Mouse (Mus musculus) lung, postnatal 0 days (tissue): ENCODE measurements around the gene Igfbp1. TPM values are rescaled to one million over a fixed set of nuclear protein-coding genes. Genes with fewer than 3 reads are reported as not detected.

Experiments used
- ATAC-seq: fragments of 200-750 bp; cut with Nextera tagmentation; 2 replicates; pipeline ENCODE4 v1.8.0; 2017; ENCODE audit warnings: moderate library complexity
- DNase-seq: peaks from one replicate; pipeline ENCODE4 v3.0.0-alpha.2; 2016; ENCODE audit warnings: low spot score
- H3K27ac ChIP-seq: fragments of 300-500 bp; sonication (generic); 2 replicates; pipeline ENCODE4 v1.5.1; 2014; ENCODE audit warnings: antibody characterized with exemption, mild to moderate bottlenecking, low read length, mixed read lengths
- H3K27me3 ChIP-seq: fragments of 300-500 bp; sonication (generic); replicated peaks from 2 replicates; pipeline ENCODE4 v1.6.1; 2014; ENCODE audit warnings: low read length, mixed read lengths; ENCODE audit not compliant: insufficient read depth
- H3K36me3 ChIP-seq: fragments of 300-500 bp; sonication (generic); 2 replicates; pipeline ENCODE4 v1.6.1; 2014; ENCODE audit warnings: low read length, mixed read lengths; ENCODE audit not compliant: insufficient read depth
- H3K4me1 ChIP-seq: fragments of 300-500 bp; sonication (generic); 2 replicates; pipeline ENCODE4 v1.6.1; 2014; ENCODE audit warnings: antibody characterized with exemption, low read depth, low read length, mixed read lengths; ENCODE audit not compliant: insufficient read depth
- H3K4me2 ChIP-seq: fragments of 300-500 bp; sonication (generic); replicated peaks from 2 replicates; pipeline ENCODE4 v1.6.1; 2014; ENCODE audit warnings: low read depth, mild to moderate bottlenecking, low read length, moderate library complexity, mixed read lengths
- H3K4me3 ChIP-seq: fragments of 300-500 bp; sonication (generic); 2 replicates; pipeline ENCODE4 v1.5.1; 2014; ENCODE audit warnings: low read depth, low read length
- H3K9ac ChIP-seq: fragments of 300-500 bp; sonication (generic); replicated peaks from 2 replicates; pipeline ENCODE4 v1.6.1; 2014; ENCODE audit warnings: low read depth, mild to moderate bottlenecking
- H3K9me3 ChIP-seq: fragments of 300-500 bp; sonication (generic); 2 replicates; pipeline ENCODE4 v1.6.1; 2016; ENCODE audit warnings: low read length, mixed read lengths
- CTCF ChIP-seq: IDR thresholded peaks from 2 replicates; pipeline ENCODE4 v1.5.1; 2016; ENCODE audit warnings: antibody characterized with exemption, mild to moderate bottlenecking
- EP300 ChIP-seq: IDR thresholded peaks from 2 replicates; pipeline ENCODE4 v1.6.1; 2016; ENCODE audit warnings: antibody characterized with exemption, mild to moderate bottlenecking, control low read depth
- WGBS: fragments of 180-500 bp; shearing (Covaris S2); extraction: QIAGEN DNeasy Blood & Tissue Kit; methylation state at CpG from one replicate; pipeline ENCODE4 v1.1.7; 2014; 5-methylcytosine and 5-hydroxymethylcytosine counted together
- polyA plus RNA-seq: library from polyadenylated mRNA; unstranded; fragments of >200 nt; fragmentation: Nextera tagmentation; extraction: Ambion mirVana; gene quantifications from 2 replicates; pipeline ENCODE4 v1.2.1, GENCODE M21; 2015

The Igfbp1 gene
- polyA plus RNA-seq, 1 experiment from 2014 or later = 0.69 TPM

- TF ChIP-seq CTCF (no peak), EP300 (no peak)
- Histone ChIP-seq H3K4me2 (no peak overlapping the region), H3K4me3 (no peak overlapping the region), H3K4me1 (no peaks in the 10 kb centered on the region), H3K36me3 (no peaks in the 10 kb centered on the region), H3K27me3 (no peaks in the 10 kb centered on the region), H3K9ac (no peak overlapping the region), H3K9me3 (no peaks in the 10 kb centered on the region), H3K27ac (no peak overlapping the region)
- no peak for DNase-seq
- WGBS = 86% methylated on average over 1 of the region's 1 CpGs
- no peak for ATAC-seq
Observed at GRCm38 (mm10) chr11:7234436-7234835, 36.9 kb downstream of the Igfbp1 start.

DNA sequence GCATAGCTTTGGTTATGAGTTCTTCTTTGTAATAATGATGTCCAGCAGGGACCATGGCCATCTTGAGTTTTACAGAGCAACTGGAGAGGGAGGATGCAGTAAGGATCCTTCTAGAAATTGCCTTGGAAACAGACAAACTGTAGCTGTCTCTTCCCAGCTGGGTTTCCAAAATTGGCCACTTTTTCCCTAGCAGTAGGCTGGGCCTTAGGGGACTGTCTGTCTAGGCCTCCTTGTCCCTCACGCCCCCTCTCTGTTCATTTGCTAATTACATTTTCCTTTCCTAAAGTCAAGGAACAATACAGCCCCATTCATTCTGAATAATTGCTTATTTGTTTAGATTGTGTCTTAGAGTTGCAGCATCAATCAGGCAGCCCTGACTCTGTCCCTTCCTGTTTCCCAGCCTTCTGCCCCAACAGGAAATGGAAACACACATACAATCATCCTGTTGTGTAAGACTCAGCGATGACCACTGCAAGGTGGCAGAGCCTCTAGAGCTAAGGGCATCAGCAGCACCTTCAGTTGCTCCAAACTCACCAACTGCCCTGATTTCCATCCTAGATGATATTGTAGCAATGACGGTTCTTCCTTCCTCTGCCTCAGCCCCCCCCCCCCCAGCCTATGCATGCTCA, 37.5 kb downstream of the Igfbp1 start:
- 0 out of 2 replicates have a peak, but pooled peaks have one; percentile 4 for TF ChIP-seq CTCF
- peak; percentile 33; the same call in 1 of the 2 replicates for TF ChIP-seq EP300
- no peaks in the 10 kb centered on the region for H3K36me3 ChIP-seq
- DNase-seq = no peak
- no peaks in the 10 kb centered on the region for H3K9me3 ChIP-seq
- H3K4me1 ChIP-seq = no peaks in the 10 kb centered on the region
- H3K27ac ChIP-seq = no peak overlapping the region
- WGBS = 56% methylated on average over 3 of the region's 3 CpGs
- ATAC-seq = peak; percentile 18; the same call in 1 of the 2 replicates
- no peak overlapping the region for H3K4me3 ChIP-seq
- no peak overlapping the region for H3K4me2 ChIP-seq
- H3K27me3 ChIP-seq = no peaks in the 10 kb centered on the region
- no peak overlapping the region for H3K9ac ChIP-seq

- Histone ChIP-seq H3K4me3 (no peak overlapping the region), H3K27ac (no peak overlapping the region), H3K4me1 (no peaks in the 10 kb centered on the region), H3K9ac (no peak overlapping the region), H3K36me3 (no peaks in the 10 kb centered on the region), H3K9me3 (no peaks in the 10 kb centered on the region), H3K4me2 (no peak overlapping the region), H3K27me3 (no peaks in the 10 kb centered on the region)
- TF ChIP-seq CTCF = no peak
- TF ChIP-seq EP300 = no peak
- DNase-seq = no peak
- WGBS = 74% methylated on average over 2 of the region's 2 CpGs
- no peak for ATAC-seq
Observed at GRCm38 (mm10) chr11:7236751-7237150, 39.2 kb downstream of the Igfbp1 start.

- ATAC-seq = peak; percentile 70
- no peak overlapping the region for H3K4me3 ChIP-seq
- 25% methylated on average over 6 of the region's 6 CpGs for WGBS
- no peak overlapping the region for H3K9ac ChIP-seq
- TF ChIP-seq CTCF = no peak
- H3K27ac ChIP-seq = no peak overlapping the region
- H3K9me3 ChIP-seq = no peaks in the 10 kb centered on the region
- peak; percentile 71 for DNase-seq
- no peaks in the 10 kb centered on the region for H3K27me3 ChIP-seq
- no peak overlapping the region for H3K4me2 ChIP-seq
- H3K36me3 ChIP-seq = no peaks in the 10 kb centered on the region
- no peaks in the 10 kb centered on the region for H3K4me1 ChIP-seq
Observed at GRCm38 (mm10) chr11:7237712-7238111, 40.1 kb downstream of the Igfbp1 start.

DNA sequence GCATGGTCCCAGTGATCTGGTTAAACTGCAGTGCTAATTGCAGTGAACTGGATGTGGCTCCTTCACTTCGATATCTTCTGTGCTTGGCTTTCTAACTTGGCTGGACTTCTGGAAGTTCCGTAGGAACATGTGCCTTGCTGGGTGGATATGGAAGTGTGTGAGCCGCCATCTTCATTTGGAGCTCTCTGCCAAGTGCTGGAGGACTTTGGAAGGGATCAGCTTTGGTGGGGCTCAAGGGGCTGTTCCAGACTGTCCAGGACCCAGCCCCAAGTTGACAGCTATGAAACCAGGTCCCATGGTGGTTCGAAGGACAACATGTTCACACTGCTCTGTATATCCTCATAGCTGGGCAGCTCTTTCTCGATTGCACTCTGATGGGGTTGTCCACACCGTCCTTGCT, 41.0 kb downstream of the Igfbp1 start:
- H3K27ac ChIP-seq = no peak overlapping the region
- no peaks in the 10 kb centered on the region for H3K27me3 ChIP-seq
- no peak overlapping the region for H3K4me2 ChIP-seq
- 92% methylated on average over 6 of the region's 6 CpGs for WGBS
- no peak overlapping the region for H3K4me3 ChIP-seq
- ATAC-seq (no peak), DNase-seq (no peak)
- no peak overlapping the region for H3K9ac ChIP-seq
- no peaks in the 10 kb centered on the region for H3K4me1 ChIP-seq
- no peak for TF ChIP-seq EP300
- TF ChIP-seq CTCF = no peak
- H3K36me3 ChIP-seq = no peaks in the 10 kb centered on the region
- no peaks in the 10 kb centered on the region for H3K9me3 ChIP-seq

- H3K9ac ChIP-seq = no peak overlapping the region
- no peak for TF ChIP-seq CTCF
- no peak for TF ChIP-seq EP300
- H3K4me2 ChIP-seq = no peak overlapping the region
- H3K27ac ChIP-seq = no peak overlapping the region
- DNase-seq = no peak
- no peaks in the 10 kb centered on the region for H3K36me3 ChIP-seq
- no peaks in the 10 kb centered on the region for H3K4me1 ChIP-seq
- H3K4me3 ChIP-seq = no peak overlapping the region
- no peak for ATAC-seq
- H3K9me3 ChIP-seq = no peaks in the 10 kb centered on the region
- 58% methylated on average over 4 of the region's 4 CpGs for WGBS
- no peaks in the 10 kb centered on the region for H3K27me3 ChIP-seq
Observed at GRCm38 (mm10) chr11:7239041-7239740, 41.6 kb downstream of the Igfbp1 start.
